Mouse (Mus musculus): ENCODE results near the gene Pafah1b2.
A peak's percentile ranks its signal among the peaks of the same experiment; 100 is the strongest.

The Pafah1b2 gene

DNA sequence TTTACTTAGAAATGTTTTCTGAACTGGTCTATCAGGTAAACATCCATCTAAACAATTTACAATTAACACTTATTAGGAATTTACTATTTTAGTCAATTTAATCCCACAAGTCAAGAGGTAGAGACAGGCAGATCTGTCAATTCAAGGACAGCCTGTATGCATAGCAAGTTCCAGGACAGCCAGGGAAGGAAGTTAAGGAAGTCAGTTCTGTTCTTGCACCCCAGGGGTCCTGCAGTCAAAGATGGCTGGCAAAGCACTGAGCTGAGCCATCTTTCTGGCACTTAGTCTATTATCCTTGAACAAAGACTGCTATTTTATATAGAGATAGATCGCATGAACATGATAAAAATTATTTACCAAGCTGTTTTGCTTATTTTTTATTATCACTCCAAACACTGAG lies 31.9 kb downstream of the Pafah1b2 start:
- no peak for DNase-seq (ENCODE audit: low spot score)

DNA sequence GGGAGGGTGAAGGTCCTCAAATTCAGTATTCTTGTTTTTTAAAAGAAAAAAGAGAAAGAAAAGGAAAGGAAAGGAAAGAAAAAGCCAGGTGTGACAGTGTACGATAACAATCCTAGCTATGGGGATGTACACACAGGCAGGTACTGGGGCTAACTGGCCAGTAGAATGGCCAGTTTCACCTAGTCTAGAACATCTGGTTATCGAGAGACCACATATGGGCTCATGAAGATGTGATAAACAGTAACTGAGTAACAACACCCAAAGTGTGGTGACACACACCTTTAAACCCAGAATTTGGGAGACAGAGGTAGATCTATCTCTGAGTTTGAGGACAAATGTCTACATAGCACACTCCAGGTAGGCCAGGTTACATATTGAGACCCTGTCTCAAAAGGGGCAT lies 32.7 kb downstream of the Pafah1b2 start:
- DNase-seq (ENCODE audit: low spot score), result no peak

DNA sequence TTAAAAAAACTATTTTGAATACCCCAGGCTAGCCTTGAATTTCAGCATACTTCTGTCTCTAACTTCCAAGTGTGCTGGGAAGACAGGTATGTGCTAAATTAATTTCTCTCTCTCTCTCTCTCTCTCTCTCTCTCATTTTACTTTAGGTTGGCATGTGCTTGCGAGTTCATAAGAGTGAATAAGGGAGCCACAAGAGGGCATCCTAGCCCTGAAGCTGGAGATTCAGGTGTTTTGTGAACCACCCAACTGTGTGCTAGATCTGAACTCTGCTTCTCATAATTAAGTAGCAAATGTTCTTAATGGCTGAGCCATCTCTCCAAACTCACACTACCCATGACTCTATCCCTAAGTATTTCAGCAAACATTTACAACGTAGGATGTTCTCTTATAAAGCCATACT lies 35.6 kb downstream of the Pafah1b2 start:
- no peak for DNase-seq (ENCODE audit: low spot score)

DNA sequence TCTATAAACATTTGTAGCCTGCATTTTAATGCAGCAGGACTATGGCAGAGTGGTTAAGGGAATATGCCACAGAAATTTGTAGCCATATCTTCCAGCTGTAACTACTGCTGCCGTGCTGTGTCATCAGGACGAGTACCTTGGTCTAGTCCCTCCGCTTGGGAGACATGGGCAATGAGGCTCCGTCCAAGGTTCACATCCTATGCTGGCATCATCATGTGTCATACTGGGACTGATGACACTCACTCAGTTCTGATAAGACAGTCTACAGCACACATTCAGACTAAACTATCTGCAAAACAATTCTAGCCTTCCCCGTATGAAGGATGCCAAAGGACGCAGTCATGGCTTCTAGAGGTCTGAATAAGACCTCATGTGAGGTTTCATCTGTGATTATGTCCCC lies 48.9 kb downstream of the Pafah1b2 start:
- DNase-seq (ENCODE audit: low spot score), result no peak

DNA sequence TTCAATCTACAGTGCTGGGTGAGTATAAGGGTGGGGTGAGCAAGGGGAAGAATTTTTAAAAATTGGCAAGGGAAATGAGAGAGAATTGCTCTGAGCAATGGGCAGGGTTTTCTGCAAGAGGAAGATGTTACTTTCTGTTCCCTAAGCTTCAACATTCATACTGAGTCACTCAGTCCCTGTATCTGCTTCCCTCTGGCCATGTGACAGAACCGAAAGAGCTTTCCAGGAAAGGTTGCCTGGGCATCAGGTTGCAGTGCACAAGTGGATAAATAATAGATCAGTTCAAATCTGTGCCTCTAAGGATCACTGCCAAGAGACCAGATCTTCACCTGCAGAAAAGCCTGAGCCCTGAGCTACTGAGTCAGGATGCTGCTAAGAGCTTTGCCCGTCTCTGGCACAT lies 50.6 kb downstream of the Pafah1b2 start:
- DNase-seq (ENCODE audit: low spot score), result no peak

DNA sequence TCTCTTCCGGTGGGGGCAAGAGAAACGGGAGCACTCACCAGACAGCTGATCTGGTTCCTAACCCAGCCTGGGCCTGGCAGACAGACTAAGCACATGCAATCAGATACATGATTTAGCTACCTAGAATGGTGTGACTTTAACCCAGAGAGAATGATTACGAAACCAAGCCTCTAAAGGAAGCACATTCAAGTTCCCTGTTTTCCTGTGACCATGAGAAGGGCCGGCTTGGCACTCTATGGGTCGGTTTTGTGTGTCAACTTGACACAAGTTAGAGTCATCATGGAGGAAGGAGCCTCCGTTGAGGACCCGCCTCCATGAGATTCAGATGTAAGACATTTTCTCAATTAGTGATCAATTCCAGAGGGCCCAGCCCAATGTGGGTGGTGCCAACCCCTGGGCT lies 52.8 kb downstream of the Pafah1b2 start:
- DNase-seq (ENCODE audit: low spot score), result no peak

DNA sequence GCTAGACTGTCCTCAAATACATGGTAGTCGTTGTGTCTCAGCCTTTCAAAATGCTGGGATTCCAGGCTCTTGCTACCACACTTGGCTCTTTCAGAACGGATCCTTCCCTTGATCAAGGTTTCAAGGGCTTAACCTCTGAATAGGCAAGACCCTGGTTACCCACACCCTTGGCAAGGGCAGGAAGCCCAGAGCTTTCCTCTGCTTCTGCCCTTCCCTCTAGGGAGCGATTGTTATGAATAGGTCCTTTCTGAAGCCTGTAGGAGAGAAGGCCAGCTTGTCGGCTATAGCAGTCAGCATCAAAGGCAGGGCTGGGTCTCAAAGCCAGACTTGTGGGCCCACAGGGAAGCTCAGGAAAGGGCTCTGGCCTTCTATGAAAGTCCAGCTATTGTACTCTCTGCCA lies 53.6 kb downstream of the Pafah1b2 start:
- DNase-seq (ENCODE audit: low spot score), result no peak

DNA sequence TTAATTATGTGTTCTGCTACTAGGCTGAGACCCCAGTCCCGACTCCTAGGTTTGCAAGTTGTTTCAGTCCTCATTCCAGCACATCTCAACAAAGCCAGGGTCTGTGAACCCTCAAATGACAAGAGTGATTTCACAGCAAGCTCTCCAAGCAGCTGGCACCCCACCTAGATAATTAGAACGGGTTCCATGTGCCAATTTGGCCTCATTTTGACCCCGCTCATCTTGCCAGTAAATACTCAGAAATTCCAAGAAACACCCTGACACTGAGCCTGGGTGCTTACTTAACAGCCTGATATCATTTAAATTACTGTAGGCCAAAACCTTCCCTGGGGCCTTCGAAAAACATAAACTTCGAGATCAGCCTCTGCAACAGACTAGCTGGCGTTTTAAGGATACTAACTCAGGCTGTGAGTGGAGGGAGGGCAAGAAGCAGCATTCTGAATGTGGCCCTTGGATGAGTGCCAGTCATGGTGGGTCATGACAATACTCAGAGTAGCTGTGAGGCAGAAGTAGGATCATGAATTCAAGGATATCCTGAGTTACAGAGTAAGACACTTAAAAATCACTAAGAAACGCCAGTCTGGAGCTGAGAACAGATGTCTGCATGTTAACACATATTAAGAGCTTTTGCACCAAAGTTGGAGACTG lies 54.3 kb downstream of the Pafah1b2 start:
- no peak for DNase-seq (ENCODE audit: low spot score)

DNA sequence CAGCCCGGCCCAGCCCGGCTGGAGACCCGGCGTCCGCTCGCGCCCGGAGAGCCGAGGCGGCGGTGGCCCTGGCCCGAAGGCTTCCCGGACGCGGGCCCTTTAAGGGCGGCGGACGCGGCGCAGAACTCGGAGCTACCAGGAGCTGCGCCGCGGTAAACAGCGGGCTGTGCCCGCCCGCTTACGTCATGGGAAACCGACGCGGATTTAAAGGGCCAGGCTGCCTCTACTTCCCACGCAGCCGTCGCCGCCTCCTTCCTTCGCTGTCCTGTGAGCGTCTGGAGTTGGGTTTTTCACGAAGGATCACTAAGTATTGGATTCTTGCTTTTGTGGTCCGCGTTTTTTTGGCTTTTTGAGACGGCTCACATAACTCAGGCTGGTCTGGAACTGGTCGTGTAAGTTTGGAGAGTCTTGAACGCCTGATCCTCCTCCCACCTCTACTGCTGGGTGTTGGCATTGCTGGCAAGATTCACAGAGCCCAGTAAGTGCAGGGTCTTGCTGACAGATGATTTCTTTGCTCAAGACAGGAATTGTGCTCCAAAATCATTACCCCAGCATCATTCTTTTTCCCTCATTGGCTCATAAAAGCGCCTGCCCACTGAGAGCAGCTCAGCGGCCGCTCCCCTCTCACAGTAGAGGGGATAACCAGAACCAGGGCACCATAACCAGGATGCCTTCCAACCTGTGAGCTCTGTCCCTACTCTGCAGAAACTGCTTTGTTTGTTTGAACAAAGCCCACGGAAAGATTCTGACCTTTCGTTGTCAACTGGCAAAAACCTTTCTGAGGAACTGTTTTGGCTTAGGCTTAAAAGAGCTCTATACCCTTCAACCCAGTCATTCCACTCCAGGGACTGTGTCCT lies 57.2 kb downstream of the Pafah1b2 start, which contains the start of gene Sidt2:
Gene Sidt2, minus strand, starts transcription at position 152 of the 857 bp plus-strand sequence.
- DNase-seq (ENCODE audit: low spot score), result peak; percentile 86

DNA sequence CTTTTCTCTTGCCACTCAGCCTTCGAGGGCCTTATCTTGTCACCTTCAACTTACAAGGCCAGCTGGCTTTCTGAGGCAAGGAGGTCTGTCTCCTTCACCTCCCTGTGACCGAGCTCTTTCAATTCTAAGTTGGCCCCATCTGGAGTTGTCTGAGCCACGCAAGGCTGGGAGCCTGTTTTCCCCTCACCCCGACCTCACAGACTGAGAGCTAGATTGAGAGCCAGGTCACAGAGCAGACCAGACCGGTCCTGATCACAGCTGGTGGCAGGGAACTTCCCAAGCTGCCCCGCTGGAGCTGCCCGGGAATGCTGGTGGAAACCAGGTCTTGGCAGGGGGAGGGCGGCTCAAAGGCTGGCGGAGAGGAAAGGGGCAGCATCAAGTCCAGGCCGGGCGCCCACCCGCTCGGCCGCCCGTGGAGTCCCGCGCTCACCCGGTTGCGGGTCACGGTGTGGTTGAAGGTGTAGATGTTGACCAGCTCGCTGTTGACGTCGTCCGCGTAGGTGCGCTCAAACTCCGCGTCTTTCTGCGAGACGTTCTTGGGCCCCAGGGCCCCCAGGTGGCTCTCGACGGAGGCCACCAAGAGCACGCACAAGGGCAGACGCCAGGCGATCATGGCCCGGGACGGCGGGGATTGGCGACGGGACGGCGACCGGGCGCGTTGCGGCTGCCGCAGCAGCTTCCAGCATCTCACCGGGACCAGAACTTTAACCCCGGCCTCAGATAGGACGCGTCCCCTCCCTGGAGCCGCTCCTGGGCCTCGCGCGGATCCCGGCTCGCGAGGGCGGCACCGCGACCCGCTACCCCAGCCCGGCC lies 58.0 kb downstream of the Pafah1b2 start:
- DNase-seq (ENCODE audit: low spot score), result no peak

DNA sequence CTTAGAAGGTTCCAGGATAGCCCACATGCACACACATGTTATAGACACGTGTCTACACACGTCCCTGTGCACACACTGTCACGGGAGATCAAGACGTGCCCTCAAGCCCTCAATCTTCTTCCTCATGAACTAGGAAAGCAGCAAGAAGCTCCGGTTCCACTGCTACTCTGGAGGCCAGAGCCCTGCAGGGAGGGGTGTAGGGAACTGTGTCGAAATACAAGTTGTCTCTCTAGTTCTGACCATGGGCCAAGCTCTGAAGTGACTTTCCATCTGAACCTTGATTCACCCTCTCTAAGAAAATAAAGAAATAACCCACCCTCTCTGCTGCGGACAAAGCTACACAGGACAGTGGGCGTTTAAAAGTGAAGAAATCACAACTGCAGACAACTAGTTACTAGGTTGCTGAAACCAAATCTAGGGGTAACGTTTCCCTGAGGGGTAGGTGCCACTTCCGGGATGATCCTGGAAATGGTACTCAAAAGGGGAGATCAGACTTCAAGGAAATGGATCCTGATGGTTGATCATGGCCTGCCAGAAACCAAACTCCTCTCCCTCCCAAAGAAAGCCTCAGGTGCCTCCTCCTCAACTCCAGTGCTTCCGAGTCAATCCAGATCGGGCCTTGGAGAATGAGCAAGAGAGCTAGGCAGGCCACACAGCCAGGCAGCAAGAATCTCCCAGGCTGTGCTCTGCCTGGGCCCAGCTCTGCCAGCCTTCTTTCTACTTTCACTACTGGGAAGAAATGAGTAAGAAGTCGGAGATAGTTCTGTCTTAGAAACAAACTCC lies 58.8 kb downstream of the Pafah1b2 start:
- DNase-seq (ENCODE audit: low spot score), result no peak

DNA sequence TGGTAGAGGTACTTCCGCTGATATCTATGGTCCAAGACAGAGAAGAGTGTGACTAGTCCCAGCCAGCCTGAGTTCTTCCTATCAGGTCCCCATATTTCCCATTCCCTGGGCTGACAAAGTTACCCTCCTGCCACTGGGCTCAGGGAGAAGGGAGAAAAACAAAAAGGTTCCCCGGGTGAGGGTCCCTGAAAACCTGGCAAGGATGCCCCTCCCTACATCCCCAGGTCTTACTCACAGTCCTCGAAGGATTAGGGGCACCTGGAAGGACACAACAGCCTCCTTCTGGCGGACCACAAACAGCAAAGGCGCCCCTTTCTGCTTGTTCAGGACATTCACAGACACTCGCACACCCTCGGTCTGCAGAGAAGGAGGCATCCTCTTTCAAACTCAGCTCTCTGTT lies 59.6 kb downstream of the Pafah1b2 start:
- DNase-seq (ENCODE audit: low spot score), result no peak

DNA sequence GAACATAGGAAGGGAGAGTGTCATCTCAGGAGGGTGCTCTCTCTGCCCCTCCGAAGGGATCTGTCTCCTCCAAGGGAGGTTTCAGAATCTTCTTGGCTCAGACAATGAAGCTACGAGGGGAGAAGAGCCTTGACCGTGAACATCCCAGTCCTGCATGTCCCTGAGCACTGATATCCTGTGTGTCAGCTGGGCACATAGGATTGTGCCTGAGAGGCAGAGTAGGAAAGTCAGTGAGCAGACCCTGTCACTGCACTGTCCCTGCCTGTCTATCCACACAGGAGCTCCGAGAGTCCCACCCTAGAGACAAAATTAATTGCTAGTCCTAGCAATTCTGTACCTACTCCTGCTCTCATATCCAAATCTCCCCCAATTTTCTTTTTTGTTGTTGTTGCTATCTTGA lies 60.4 kb downstream of the Pafah1b2 start:
- no peak for DNase-seq (ENCODE audit: low spot score)

DNA sequence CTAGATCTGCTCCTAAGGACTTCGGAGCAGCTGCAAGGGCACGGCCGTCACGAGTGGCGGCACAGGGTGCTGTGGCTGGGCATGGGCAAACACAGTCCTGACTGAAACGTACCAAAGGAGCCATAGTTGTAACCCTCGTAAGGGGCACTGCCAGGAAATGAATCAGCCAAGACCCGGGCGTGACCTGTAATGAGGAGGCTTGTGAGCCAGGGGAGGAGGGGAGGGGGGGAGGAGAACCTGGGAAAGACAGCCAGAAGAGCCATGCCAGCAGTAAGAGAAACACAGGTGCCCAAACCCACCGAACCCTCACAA lies 65.7 kb downstream of the Pafah1b2 start:
- no peak for DNase-seq (ENCODE audit: low spot score)

DNA sequence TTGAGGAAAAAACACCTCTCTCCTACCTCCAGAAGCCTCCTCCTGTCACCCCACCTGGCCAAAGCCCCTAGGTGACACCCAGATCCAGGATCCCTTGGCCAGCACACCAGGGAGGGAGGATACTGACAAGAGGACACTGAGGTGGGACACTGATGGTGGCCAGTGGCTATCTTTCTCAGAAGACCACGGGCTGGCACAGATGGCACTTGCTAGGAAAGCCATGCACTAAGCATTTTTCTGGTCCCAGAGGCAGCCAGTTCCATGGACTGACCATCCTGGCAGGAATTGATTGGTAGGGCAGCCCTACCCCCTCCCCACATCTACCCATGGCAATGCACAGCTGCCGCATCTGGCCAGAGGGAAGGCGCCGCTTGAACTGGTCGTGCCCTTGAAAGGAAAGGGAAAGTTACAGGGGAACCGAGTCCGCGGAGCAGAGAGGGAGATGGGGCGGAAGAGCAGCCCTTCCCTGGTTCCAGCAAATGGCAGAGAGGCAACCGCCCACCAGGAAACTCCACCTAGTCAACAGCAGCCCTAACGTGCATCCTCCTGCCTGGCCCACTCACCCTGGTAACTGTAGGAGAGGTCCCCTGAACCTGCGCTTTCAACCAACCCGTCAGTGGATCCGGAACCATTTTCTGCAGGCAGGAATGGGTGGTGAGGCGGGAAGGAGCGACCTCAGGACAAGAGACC lies 66.2 kb downstream of the Pafah1b2 start:
- no peak for DNase-seq (ENCODE audit: low spot score)

DNA sequence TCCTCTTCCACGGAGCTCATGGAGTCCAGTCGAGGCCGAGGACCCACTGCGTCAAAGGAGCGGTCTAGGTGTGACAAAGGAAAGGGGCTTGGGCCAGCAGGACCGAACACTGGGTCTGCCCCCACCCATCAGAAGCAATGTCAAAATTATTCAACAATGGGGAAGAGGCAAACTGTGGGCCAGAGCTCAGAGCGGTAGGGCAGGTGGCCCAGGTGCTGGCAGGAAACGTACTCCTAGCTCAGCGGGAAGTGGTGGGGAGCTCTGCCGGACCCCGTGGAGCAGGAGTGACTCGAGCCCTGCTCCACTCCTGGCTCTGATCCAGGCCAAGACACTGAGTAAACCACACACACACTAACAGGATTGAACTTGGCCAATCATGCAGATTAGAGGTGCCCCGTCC lies 66.8 kb downstream of the Pafah1b2 start:
- no peak for DNase-seq (ENCODE audit: low spot score)

DNA sequence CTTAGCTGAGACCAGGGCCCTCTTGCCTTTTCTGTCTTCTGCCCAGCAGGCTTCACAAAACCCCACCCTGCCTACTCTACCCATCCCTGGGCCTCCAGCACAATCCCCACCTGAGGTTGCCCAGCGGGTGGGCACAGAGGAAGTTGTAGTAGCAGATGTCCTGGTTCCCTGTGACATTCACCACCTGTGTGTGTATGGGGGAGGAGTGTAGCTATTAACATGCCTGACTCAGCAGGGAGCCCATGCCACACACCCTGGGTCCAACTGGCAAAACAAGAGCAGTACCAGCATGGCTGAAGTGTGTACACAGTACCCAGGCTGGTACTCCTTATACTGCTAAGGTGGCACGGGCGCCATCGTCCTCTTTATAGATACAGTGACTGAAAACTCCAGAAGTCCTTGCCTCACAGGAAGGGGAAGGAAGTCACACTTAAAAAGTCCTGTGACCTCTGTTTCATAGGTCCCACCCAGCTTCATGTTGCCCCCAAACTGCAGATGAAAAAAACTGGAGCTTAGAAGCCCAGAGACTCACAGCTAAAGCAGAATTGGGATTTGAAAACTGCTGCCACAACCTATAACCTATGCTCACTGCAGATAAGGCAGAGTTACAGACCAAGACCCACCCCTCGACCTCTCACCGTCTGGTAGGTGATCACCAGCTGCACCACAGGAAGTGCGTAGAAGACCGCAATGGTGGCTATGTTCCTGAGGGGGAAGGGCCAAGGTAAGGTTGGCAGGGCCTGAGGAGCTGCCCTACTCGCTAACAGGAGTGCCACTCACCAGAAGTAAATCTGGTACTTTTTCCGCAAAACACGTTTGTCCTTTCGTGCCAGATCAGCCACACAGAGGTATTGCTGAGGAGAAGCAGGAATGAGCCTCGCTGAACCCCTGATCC lies 67.7 kb downstream of the Pafah1b2 start:
- DNase-seq (ENCODE audit: low spot score), result no peak

DNA sequence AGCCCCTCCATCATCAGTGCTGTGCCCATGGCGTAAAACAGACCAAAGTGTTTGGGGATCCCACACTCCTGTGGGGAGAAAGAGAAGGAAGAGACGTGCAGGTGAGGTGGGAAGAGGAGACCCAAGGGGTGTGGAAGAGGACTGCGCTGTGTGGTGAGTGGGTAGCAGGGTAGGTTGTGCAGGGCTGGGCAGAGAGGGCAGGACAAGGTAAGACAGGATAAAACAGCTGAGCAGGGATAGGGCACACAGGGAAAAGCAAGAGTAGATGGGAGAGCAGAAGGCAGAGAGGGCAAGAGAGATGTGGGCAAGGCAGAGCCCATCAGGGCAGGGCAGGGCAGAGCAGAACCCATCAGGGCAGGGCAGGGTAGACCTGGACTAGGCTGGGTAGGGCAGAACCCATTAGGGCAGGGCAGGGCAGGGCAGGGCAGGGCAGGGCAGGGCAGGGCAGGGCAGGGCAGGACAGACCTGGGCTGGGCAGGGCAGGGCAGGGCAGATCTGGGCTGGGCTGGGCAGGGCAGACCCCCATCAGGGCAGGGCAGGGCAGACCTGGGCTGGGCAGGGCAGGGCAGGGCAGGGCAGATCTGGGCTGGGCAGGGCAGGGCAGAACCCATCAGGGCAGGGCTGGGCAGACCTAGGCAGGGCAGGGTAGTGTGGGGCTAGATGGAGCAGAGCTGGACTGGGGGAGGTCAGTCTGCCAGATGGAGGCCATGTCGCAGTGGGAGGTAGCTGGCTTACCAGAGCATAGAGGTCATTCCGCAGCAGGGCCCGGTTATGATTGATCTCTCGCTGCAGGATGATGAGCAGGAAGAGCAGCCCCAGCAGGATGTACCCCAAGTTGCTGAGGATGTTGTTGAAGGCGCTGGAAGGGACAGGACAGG lies 68.6 kb downstream of the Pafah1b2 start:
- no peak for DNase-seq (ENCODE audit: low spot score)

DNA sequence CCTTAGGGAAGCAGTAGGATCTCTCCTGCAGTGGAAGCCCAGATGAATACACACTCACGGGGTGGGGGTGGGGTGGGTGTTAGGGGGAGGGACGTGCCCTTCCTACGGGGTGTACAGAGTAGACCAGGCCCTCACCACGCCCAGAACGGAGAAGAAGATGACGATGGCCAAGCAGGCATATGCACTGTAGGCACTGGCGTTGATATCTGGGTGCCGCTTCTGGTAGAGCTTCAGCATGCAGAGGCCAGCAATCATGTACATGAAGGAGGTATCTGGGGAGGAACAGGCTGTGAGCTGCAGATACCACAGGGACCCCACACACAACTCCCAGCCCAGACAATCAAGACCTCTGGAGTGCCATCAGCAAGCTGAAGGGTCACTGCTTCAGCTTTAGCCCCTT lies 69.6 kb downstream of the Pafah1b2 start:
- DNase-seq (ENCODE audit: low spot score), result no peak

DNA sequence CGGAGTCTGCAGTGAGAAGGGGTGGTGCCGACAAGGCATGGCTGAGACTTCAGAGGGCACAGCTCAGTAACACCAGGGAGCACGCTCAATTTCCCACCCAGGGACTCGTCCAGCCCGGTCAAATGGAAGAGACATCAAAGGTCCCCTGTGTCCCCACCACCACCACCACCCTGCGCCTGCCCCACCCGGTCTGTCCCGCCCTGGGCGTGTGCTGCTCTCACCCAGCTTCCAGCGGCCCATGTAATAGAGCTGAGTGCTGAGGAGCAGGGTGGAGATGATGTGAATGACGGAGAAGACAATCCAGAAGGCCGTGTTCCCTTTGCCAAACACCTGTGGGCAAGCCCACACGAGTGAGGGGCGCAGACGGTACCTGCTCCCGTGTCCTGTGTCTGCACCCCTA lies 70.0 kb downstream of the Pafah1b2 start:
- no peak for DNase-seq (ENCODE audit: low spot score)

Data from left cerebral cortex, adult 11 months (tissue).